Mouse (Mus musculus) testis, adult 2 months (tissue): ENCODE data around the gene Dgkz. TPM values are rescaled to one million over a fixed set of nuclear protein-coding genes. Genes with fewer than 3 reads are reported as not detected.

ENCODE experiments used
- H3K27ac ChIP-seq: fragments of 200-500 bp; 2 replicates; pipeline ENCODE4 v1.5.1; 2012; ENCODE audit warnings: low read depth, low read length; ENCODE audit not compliant: control insufficient read depth, insufficient read depth
- H3K27me3 ChIP-seq: fragments of 200-500 bp; 2 replicates; pipeline ENCODE4 v1.6.1; 2012; ENCODE audit warnings: mild to moderate bottlenecking, low read length, moderate library complexity; ENCODE audit not compliant: control insufficient read depth, insufficient read depth
- H3K36me3 ChIP-seq: fragments of 200-500 bp; 2 replicates; pipeline ENCODE4 v1.6.1; 2012; ENCODE audit warnings: mild to moderate bottlenecking, low read length; ENCODE audit not compliant: control insufficient read depth, insufficient read depth
- H3K4me1 ChIP-seq: fragments of 200-500 bp; 2 replicates; pipeline ENCODE4 v1.6.1; 2012; ENCODE audit warnings: low read length; ENCODE audit not compliant: control insufficient read depth, insufficient read depth
- H3K4me3 ChIP-seq: fragments of 200-500 bp; 2 replicates; pipeline ENCODE4 v1.5.1; 2012; ENCODE audit warnings: low read depth, mild to moderate bottlenecking, low read length, moderate library complexity, mixed read lengths; ENCODE audit not compliant: control insufficient read depth
- CTCF ChIP-seq: fragments of 200-500 bp; IDR thresholded peaks from 2 replicates; pipeline ENCODE4 v1.5.1; 2012; ENCODE audit warnings: low read depth, mild to moderate bottlenecking, inconsistent platforms, low read length, moderate library complexity; ENCODE audit not compliant: control insufficient read depth, insufficient read depth, insufficient replicate concordance
- POLR2A ChIP-seq: fragments of 200-500 bp; IDR thresholded peaks from 2 replicates; pipeline ENCODE4 v1.6.1; 2012; ENCODE audit warnings: low read depth, mild to moderate bottlenecking, inconsistent platforms, low read length, moderate library complexity; ENCODE audit not compliant: control insufficient read depth
- polyA plus RNA-seq: library from polyadenylated mRNA; depleted of rRNA; stranded (reverse); fragments of >200 nt; gene quantifications from 2 replicates; pipeline ENCODE4 v1.2.3, GENCODE M21; 2012

Gene Dgkz
- polyA plus RNA-seq, 1 experiment = 14.2 TPM

DNA sequence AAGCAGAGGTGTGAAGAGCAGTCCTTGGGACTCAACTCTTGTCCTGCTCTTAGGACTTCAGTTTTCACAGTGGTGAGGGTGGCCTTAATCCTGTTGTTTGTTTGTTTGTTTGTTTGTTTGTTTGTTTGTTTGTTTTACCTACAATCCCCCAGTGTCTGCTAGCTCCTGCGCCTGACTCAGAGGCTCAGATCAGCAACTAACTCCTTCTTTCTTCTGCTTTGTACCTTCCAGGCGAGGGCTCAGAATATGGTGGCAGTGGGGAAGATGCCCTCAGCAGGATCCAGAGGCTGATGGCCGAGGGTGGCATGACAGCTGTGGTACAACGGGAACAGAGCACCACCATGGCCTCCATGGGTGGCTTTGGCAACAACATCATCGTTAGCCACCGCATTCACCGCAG lies 58.6 kb downstream of the Dgkz start:
- Histone ChIP-seq H3K27me3 (no peaks in the 10 kb centered on the region), H3K4me3 (no peak overlapping the region), H3K36me3 (no peaks in the 10 kb centered on the region), H3K4me1 (peaks cover 9% of the 10 kb centered on the region), H3K27ac (no peak overlapping the region)
- no peak for TF ChIP-seq CTCF
- no peak for TF ChIP-seq POLR2A

DNA sequence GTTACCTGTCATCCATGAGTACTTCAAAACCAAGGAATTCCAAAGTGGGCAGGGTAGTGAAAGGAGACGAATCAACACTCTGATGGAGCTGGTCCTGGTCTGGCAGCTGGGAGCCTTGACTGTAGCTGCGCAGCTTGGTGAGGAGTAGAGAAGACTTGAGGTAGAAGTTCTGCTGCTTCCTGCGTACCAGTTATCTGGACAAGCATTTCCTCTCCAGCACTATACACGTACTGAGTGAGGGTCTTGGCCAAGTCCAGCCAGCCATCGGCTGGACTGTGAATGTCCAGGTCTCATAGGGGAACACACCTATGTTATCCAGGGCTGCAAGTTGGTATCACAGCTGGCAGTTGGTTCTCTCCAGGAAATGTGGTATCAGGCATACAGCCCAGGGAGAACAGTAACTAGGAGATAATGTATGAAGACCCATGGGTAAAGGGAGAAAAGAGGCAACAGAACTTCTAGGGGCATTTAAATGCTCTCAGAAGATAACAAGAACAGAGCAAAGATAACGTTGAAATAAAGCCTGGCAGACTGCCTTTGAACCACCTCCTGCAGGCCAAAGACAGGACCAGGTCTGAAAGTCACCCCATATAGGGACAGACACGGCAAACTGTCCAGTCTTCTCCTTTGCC lies 59.2 kb downstream of the Dgkz start:
- Histone ChIP-seq H3K27ac (no peak overlapping the region), H3K4me1 (peaks cover 4% of the 10 kb centered on the region; the same call in 1 of the 2 replicates), H3K4me3 (no peak overlapping the region), H3K36me3 (no peaks in the 10 kb centered on the region; the same call in 1 of the 2 replicates), H3K27me3 (no peaks in the 10 kb centered on the region)
- TF ChIP-seq CTCF (no peak), POLR2A (no peak)

DNA sequence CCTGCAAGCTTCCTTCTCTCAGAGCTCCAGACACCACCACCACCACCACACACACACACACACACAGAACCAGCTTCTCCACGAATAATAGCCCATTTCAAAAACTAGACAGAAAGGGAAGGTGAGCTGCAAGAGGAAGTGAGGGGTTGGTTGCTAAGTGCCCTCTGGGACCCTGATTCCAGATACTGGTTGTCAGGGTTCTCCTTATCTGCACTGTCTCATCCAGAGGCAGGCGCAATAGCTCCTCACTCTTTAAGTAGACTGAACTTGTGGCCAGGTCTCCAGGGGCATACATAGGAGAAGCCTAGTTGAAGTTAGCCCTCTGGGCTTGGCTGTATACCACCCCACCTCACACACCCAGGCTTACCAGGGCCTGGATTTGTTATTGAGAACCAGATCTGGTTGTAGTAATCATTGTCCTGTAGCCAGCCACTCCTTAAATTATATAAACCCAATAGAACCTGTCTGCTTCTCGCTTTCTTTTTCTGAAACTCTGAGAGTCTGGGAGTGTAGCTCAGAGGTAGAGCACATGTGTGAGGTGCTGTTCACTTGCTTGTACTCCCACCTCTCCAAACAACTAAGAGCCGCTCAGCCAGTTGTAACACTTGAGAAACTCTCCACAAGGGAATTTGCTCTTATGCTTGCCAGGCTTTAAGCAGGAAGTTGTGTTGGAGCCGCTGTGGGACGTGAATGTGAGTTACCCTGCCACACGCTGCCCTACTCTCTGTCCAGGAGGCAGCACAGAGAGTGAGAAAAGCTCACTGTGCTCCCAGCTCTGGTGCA lies 62.1 kb downstream of the Dgkz start:
- H3K27ac ChIP-seq = no peak overlapping the region
- H3K4me3 ChIP-seq = no peak overlapping the region
- H3K4me1 ChIP-seq = no peaks in the 10 kb centered on the region
- TF ChIP-seq CTCF (no peak), POLR2A (no peak)
- no peaks in the 10 kb centered on the region for H3K27me3 ChIP-seq
- H3K36me3 ChIP-seq = no peaks in the 10 kb centered on the region; the same call in 1 of the 2 replicates

DNA sequence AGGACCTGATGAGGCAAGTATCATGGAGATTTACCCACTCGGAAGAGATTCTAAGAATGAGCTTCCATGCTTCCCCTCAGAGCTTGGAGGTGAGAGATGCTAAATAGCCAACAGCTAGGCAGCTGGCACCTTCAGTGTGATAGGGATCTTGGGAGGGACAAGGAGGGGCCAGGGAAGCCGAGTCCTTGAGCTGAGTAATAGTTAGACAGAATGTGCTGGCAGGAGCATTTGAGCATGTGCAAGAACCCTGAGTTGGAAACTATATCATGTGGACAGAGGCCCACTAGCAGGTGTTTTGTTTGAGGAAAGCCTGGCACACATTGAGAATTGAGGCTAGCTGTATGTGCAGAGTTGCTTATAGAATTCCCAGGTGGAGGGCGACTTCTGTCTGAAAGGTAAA lies 63.0 kb downstream of the Dgkz start:
- Histone ChIP-seq H3K4me1 (no peaks in the 10 kb centered on the region), H3K27me3 (no peaks in the 10 kb centered on the region), H3K36me3 (no peaks in the 10 kb centered on the region; the same call in 1 of the 2 replicates), H3K27ac (no peak overlapping the region), H3K4me3 (no peak overlapping the region)
- no peak for TF ChIP-seq POLR2A
- no peak for TF ChIP-seq CTCF

DNA sequence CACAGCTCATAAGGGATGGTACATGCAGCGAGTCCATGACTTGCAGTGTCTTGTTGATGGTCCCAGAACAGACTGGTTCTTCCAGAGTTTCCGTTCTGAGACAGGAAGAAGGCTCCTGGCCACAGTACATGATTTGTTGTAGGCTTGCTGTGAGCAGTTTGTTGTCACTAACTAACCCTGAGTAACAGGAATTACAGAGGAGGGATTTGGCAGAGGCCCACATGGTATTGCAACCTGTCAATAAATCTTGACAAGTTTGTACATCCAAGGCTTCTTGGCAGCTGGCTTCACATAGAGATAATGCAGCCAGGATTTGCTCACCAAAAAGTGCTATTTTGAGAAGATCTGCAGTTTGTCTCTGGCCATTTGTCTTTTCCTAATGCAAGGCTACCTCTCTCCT lies 69.5 kb downstream of the Dgkz start:
- TF ChIP-seq CTCF = no peak
- TF ChIP-seq POLR2A = no peak
- Histone ChIP-seq H3K27me3 (no peaks in the 10 kb centered on the region), H3K4me3 (no peak overlapping the region), H3K4me1 (no peaks in the 10 kb centered on the region), H3K27ac (no peak overlapping the region), H3K36me3 (peaks cover 2% of the 10 kb centered on the region; the same call in 1 of the 2 replicates)

DNA sequence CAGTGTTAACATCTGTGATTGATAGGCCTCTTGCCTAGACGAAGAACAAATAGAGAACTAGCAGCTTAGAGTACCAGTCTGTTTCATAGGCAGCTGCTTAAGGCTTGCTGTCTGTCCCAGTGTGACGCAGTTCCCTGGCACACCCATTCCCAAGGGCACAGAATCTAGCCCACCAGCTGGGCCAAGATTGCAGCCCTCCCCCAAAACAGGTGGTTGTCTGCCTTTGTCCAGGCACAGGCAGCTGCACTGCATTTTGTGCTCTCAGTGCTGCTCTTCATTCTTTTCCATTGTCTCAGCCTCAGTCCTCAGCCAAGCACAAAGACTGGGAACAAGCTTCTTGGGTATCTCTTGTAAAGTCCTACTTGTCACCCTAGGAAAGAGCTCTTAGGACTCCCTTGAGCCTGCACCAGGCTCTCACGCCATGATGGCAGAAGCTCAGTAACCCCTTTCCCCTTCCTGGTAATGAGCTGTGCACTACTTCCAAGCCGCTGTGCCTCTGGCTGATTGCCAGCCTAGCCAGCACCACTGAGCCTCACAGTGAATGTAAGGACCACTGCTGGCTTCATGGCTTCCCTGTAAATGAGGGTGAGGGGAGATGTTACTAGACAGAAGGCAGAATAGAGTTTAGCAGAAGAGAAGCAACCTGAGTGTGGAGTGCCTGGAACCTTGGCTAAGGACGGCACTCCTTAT lies 70.9 kb downstream of the Dgkz start:
- Histone ChIP-seq H3K4me1 (no peaks in the 10 kb centered on the region), H3K4me3 (no peak overlapping the region), H3K36me3 (peaks cover 2% of the 10 kb centered on the region; the same call in 1 of the 2 replicates), H3K27ac (no peak overlapping the region), H3K27me3 (no peaks in the 10 kb centered on the region)
- TF ChIP-seq POLR2A (no peak), CTCF (no peak)
